Mouse (Mus musculus) layer of hippocampus, postnatal 36 days (tissue): ENCODE data around the gene H2al1g. TPM values are rescaled to one million over a fixed set of nuclear protein-coding genes. Genes with fewer than 3 reads are reported as not detected.
A peak's percentile ranks its signal among the peaks of the same experiment; 100 is the strongest.
"Not testable (repeated sequence)": the region's sequence is repeated elsewhere in the genome, so short reads cannot be mapped to it uniquely, and the experiment has no call there.

ENCODE experiments used
- DNase-seq, 2 experiments: peaks; one replicate each; pipeline ENCODE4 v3.0.0; 2022
- total RNA-seq, 2 experiments: library from RNA; stranded (reverse); gene quantifications; 2 replicates each; pipeline ENCODE4 v1.2.3; 2021

Gene H2al1g
- not detected for total RNA-seq

DNA sequence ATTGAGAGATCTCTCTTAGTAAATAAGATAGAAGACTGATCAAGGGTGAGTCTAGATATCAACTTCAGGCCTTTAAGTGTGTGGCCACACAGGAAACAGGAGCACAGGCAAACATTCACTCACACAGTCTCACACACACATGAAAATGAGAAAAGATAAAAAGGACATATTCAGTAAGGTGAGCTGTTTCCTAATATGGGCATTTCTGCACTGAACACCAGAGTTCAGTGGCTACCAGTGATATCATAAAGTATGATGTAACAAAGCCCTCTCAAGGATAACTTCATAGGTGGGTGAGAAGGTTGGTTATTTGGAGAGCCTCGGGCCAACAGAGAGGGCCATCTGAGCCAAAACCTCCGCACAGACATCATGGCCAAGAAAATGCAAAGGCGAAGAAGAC lies at the start of gene H2al1g:
H2al1g (plus strand) TSS at position 301 of the 400 bp plus-strand sequence.
- not testable (repeated sequence) for DNase-seq

- peak; percentile 27 to 34 for DNase-seq
Observed at GRCm38 (mm10) chrX:11269074-11269473, 49.0 kb upstream of the H2al1g start.

DNA sequence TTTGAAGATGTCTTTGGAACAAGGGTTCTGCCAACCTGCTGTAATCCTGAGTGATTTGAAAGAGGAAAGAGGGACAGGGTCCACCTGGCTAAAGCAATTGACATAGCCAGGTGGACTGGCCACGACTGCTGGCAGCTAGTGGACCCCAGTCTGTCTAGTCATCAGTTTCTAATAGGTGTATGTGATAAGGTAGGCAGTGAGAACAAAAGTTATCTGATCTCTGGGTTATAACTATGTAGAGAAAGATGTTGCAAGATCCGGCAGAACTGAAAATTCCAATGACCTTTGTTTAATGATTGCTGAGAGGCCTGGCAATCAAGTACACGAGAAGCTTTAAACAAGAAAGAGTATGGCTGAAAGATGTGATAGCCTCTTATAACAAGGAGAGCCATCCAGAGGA lies 44.9 kb upstream of the H2al1g start:
- DNase-seq = no peak

- no peak for DNase-seq
Observed at GRCm38 (mm10) chrX:11277083-11277482, 41.0 kb upstream of the H2al1g start.

DNA sequence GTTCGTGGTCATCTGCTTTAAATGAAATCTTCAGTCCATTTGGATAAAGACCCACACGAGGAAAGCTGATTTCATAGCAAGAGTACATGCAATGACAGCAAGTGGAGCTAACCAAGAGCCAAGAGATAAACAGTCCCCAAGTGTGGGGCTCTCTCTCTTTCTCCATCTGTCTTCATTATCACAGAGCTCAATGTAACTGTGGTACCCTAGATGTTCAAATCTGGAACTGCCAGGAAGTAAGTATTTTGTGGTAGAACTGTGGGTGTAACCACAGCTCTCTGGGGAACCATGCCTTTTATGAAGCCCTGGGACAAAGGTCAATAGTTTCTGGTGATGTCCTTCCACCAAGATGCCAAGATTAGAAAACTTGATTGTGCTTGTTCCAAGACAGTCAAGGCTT lies 37.3 kb upstream of the H2al1g start:
- no peak for DNase-seq

- no peak for DNase-seq
Observed at GRCm38 (mm10) chrX:11288306-11288882, 29.7 kb upstream of the H2al1g start.

DNA sequence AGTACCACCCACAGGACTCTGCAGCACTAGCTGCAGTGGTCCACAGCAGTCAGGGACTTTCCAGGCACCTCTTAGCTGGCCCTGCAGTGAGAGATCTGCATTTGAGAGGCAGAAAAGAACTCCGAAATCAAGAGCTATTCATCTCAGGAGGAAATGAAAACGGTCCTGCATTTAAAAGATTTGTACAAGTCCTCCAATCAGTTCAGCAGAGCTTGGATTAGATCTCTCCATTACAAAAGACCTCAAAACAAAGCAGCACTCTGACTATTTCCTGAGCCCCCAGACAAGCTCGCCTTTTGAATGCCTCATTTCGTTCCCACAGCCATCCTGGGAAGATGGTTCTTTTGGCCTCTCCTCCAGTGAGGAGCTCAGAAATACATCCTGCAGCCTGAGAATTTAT lies 28.8 kb upstream of the H2al1g start:
- no peak for DNase-seq

- not testable (repeated sequence) for DNase-seq
Observed at GRCm38 (mm10) chrX:11298957-11299356, 19.1 kb upstream of the H2al1g start, which contains the start of gene H2al1a. Gene H2al1a (plus strand): TSS chrX:11299257.

GRCm38 (mm10) chrX:11302132-11302531 lies 15.9 kb upstream of the H2al1g start, which contains the start of gene H2al1b:
Gene H2al1b (plus strand): TSS chrX:11302432.
- not testable (repeated sequence) for DNase-seq

DNA sequence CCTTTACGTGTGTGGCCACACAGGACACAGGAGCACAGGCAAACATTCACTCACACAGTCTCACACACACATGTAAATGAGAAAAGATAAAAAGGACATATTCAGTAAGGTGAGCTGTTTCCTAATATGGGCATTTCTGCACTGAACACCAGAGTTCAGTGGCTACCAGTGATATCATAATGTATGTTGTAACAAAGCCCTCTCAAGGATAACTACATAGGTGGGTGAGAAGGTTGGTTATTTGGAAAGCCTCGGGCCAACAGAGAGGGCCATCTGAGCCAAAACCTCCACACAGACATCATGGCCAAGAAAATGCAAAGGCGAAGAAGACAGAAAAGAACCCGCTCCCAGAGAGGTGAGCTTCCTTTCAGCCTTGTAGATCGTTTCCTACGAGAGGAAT lies 12.7 kb upstream of the H2al1g start, which contains the start of gene H2al1c:
H2al1c (plus strand) TSS at position 301 of the 400 bp plus-strand sequence.
- DNase-seq = not testable (repeated sequence)

DNA sequence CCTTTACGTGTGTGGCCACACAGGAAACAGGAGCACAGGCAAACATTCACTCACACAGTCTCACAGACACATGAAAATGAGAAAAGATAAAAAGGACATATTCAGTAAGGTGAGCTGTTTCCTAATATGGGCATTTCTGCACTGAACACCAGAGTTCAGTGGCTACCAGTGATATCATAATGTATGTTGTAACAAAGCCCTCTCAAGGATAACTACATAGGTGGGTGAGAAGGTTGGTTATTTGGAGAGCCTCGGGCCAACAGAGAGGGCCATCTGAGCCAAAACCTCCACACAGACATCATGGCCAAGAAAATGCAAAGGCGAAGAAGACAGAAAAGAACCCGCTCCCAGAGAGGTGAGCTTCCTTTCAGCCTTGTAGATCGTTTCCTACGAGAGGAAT lies 9.5 kb upstream of the H2al1g start, which contains the start of gene H2al1d:
H2al1d (plus strand) TSS at position 301 of the 400 bp plus-strand sequence.
- not testable (repeated sequence) for DNase-seq

GRCm38 (mm10) chrX:11311634-11312033 lies 6.4 kb upstream of the H2al1g start, which contains the start of gene H2al1e:
Gene H2al1e (plus strand): TSS chrX:11311934.
- not testable (repeated sequence) for DNase-seq

DNA sequence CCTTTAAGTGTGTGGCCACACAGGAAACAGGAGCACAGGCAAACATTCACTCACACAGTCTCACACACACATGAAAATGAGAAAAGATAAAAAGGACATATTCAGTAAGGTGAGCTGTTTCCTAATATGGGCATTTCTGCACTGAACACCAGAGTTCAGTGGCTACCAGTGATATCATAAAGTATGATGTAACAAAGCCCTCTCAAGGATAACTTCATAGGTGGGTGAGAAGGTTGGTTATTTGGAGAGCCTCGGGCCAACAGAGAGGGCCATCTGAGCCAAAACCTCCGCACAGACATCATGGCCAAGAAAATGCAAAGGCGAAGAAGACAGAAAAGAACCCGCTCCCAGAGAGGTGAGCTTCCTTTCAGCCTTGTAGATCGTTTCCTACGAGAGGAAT lies 3.2 kb upstream of the H2al1g start, which contains the start of gene H2al1f:
H2al1f (plus strand) TSS at position 301 of the 400 bp plus-strand sequence.
- not testable (repeated sequence) for DNase-seq

DNA sequence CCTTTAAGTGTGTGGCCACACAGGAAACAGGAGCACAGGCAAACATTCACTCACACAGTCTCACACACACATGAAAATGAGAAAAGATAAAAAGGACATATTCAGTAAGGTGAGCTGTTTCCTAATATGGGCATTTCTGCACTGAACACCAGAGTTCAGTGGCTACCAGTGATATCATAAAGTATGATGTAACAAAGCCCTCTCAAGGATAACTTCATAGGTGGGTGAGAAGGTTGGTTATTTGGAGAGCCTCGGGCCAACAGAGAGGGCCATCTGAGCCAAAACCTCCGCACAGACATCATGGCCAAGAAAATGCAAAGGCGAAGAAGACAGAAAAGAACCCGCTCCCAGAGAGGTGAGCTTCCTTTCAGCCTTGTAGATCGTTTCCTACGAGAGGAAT lies 3.1 kb downstream of the H2al1g start, which contains the start of gene H2al1h:
H2al1h (plus strand) TSS at position 301 of the 400 bp plus-strand sequence.
- DNase-seq = not testable (repeated sequence)

DNA sequence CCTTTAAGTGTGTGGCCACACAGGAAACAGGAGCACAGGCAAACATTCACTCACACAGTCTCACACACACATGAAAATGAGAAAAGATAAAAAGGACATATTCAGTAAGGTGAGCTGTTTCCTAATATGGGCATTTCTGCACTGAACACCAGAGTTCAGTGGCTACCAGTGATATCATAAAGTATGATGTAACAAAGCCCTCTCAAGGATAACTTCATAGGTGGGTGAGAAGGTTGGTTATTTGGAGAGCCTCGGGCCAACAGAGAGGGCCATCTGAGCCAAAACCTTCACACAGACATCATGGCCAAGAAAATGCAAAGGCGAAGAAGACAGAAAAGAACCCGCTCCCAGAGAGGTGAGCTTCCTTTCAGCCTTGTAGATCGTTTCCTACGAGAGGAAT lies 6.3 kb downstream of the H2al1g start, which contains the start of gene H2al1i:
H2al1i (plus strand) TSS at position 301 of the 400 bp plus-strand sequence.
- DNase-seq = not testable (repeated sequence)

GRCm38 (mm10) chrX:11327522-11327921 lies 9.5 kb downstream of the H2al1g start, which contains the start of gene H2al1j:
Gene H2al1j (plus strand): TSS chrX:11327822.
- not testable (repeated sequence) for DNase-seq

- peak; percentile 8 to 15 for DNase-seq
Observed at GRCm38 (mm10) chrX:11345762-11346161, 27.7 kb downstream of the H2al1g start.

- DNase-seq = no peak
Observed at GRCm38 (mm10) chrX:11346756-11347155, 28.7 kb downstream of the H2al1g start.

GRCm38 (mm10) chrX:11360823-11361222 lies 42.8 kb downstream of the H2al1g start:
- no peak for DNase-seq

DNA sequence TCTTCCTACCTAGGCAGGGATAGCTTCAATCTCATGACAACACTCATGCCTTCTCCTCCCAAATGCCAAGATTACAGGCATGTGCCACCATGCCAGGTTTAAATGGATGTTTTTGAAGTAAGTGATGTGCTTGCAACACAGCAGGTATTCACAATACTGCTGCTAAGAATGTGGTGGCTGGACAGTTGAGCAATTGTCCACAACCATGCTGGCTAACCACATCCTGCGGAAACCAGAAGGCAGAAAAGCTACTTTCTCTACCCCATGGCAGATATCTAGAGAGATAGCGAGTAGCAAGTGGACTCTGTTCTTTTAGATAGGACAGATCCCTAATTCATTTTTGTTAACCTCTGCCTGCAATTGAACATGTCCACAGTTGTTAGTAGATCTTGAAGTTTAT lies 43.2 kb downstream of the H2al1g start:
- DNase-seq = no peak

DNA sequence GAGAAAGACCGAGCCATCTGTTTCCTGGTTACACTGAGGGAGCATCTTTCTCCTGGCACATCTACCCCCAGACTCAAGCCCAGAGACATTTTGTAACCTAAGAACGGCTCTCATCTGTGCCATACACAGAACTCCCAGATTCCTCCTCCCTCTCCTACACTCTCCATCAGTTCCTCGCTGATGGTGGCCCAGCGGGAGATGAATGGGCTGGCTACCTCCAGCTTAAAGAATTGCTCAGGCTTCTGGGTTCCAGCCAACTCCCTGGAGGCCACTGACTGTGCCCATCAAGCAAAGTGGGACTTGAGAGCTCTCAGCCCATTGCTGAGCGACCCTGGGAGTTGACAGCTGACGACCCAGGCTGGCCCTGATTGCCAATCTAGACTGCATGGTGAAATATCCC lies 45.8 kb downstream of the H2al1g start:
- no peak for DNase-seq

GRCm38 (mm10) chrX:11365151-11365550 lies 47.1 kb downstream of the H2al1g start:
- DNase-seq = no peak
